Mouse (Mus musculus) erythroid progenitor cell, adult 5-6 weeks (primary cell): ENCODE results near the gene Mat2a. TPM values are rescaled to one million over a fixed set of nuclear protein-coding genes. Genes with fewer than 3 reads are reported as not detected.

Experiments used
- ATAC-seq: replicated peaks from 2 replicates; pipeline ENCODE4 v1.8.0; 2016; ENCODE audit warnings: moderate number of reproducible peaks, mild to moderate bottlenecking, moderate TSS enrichment, inconsistent platforms; ENCODE audit not compliant: poor library complexity, low FRiP score, severe bottlenecking
- total RNA-seq, 2 experiments: library from RNA; stranded (forward) in 1 of 2; stranded (reverse) in 1 of 2; fragments of 150-400 nt in 1 of 2; fragments of 186-747, 209-891 nt in 1 of 2; gene quantifications; 2 replicates each; pipeline versions ENCODE4 v1.2.3 to v1.2.4; 2015 to 2017; ENCODE audit warnings: low replicate concordance in 2 of 2

The Mat2a gene
- total RNA-seq, 2 experiments from 2014 or later: 107 to 345 TPM

DNA sequence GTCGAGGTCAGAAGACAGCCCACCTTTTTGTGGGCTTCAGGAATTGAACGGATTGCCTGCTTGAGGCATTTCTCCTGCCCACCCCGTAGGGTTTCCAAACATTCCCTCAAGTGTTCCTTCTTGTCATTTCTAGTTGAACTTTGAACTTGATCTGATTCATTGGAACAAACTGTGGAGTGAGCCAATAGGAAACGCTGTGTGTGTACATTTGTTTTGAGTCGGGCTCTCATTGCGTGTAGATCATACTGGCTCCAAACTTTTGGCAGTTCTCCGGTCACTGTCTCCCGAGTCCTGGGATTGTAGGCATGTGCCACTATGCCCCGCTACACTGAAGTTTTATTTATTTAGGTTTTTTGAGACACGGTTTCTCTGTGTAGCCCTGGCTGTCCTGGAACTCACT lies 18.5 kb downstream of the Mat2a start:
- no peak for ATAC-seq

DNA sequence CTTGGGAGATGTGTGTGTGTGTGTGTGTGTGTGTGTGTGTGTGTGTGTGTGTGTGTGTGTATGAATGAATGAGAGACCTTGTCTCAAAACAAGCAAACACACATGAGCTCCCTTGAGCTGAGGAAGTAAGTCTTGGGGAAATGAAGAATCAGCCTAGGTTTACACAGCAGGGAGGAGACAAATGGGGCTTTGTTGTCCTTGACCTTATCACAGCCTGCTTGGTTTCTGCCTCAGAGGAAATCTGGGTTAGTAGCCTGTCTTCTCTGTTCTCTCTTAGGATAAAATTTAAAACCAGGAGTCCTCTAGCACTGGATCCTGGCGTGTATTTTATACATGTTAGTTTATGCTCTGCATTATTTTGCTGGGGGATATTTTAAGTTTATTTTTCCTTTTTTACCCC lies 19.6 kb downstream of the Mat2a start:
- no peak for ATAC-seq

DNA sequence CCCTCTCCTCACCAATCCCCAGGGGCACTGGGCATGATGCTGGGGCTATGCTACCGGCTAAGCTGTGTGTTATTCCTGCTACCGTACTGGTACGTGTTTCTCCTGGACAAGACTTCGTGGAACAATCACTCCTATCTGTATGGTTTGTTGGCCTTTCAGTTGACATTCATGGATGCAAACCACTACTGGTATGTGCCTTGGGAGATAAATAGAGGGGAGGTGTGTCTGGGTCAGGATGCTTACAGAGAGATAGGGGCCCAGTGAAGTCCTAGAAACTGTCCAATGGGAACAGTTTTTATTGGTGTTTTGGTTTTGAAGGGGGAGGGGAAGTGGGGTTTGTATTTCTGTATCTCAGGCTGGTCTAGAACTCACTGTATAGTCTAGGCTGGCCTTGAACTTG lies 21.1 kb downstream of the Mat2a start:
- no peak for ATAC-seq

DNA sequence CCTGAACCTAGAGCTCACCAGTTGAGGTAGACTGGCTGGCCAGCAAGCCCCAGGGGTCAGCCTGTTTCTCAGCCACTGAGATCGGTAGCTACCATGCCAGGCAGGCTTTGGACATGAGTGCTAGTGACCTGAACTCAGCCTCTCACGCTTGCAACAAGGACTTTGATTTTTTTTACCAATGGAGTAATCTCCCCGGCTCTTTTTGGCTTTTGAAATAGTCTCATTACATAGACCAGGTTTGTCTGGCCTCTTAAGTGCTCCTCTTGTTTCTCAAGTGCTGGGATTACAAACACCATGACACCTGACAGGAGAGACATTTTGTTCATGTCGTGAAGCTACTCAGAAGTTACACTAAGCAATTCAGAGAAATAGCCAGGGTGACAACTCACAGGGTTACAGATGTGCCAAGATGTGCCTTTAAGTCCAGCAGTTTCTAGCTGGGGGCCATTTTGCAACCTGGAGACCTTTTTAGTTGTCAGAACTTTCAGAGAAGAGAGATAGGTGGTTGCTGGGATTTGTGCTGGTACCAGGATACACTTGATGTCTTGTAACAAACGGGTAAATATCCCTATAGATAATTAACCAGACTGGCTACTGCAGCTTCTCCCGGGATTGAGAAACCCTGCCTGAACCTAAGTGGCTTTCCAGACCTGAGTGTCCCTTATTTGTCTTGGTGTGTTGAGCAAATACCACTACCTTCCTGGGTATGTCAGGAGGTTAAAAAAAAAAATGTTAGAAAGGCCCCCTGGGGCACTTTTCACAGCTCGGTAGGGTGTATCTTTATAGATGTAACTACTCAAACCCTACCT lies 23.2 kb downstream of the Mat2a start:
- ATAC-seq: no peak

DNA sequence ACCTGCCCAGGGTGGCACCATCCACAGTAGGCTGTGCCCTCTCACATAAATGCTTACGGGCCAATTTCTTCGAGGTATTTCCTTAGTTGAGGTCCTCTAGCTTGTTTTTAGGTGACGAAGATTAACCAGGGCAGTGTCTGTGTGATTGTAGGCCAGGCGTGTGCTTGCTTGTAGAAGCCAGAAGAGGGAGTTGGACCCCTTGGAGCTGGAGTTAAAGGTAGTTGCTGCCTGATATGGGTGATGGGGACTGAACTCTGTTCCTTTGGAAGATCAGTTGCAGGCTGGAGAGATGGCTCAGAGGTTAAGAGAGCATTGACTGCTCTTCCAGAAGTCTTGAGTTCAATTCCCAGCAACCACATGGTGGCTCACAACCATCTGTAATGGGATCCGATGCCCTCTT lies 24.2 kb downstream of the Mat2a start:
- ATAC-seq: no peak

DNA sequence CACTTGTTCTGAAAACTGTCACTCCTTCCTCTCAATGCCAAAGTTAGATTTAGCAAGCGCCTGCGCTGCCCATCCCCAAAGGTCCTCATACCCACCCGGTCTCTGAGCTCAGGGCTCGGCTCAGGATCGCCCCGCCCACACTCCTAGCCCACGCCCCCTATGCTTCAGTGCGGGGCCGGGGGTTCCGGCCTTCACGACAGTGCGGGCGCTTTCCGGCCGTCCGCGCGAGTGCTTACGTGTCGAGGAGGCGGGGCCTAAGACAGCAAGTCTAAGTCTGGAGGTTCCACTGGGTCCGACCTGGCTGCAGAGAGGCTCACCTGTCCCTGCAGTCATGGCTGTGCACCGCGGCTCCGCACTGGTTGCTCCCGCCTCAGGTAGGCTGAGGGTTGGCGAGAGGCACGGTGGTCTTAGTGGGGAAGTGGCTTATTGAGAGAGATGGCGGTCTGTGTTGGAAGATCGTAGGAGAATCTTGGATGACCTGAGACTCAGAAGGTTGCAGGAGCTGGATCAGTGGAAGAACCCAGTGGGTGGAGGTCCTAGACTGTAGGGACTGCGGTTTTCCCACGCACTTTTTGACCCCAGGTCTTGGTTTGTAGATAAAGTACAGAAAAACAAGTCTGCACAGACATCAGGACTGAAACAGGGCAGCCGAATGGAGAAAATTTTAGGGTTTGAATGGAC lies 25.1 kb downstream of the Mat2a start, which contains the start of gene Ggcx:
Ggcx (plus strand) TSS at position 233 of the 681 bp plus-strand sequence.
- ATAC-seq: peak; percentile 95

DNA sequence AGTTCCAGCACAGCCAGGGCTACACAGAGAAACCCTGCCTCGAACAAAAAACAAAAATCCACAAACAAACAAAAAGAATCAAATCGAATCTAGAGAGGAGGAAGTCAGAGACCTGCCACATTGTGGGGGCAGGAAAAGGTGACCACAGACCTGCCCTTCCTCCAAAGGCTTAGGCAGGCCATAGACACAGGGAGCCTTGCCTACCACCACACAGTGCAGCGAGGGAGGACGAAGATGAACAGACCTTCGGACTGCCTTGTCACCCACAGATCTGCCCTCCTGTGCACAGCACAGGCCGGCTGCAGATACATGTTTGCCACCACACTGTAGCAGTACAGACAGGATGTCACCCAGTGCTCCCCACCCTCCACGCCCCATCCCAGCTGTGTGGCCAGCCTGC lies 28.8 kb downstream of the Mat2a start:
- no peak for ATAC-seq

DNA sequence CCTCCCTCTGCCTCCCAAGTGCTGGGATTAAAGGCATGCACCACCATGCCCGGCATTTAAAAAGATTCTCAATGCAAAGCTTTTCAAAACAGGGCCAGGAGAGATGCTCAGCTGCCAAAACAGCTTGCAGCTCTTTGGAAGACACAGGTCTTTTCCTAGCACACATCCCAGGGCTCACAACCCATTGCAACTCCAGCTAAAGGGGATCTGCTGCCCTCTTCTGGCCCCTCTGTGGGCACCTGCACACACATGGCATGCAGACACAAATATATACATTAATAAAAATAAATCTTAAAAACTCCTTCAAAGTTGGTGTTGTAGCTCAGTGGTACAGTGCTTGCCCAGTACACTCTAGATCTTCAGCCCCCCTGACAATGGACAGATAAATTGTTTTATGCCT lies 29.4 kb downstream of the Mat2a start:
- no peak for ATAC-seq

DNA sequence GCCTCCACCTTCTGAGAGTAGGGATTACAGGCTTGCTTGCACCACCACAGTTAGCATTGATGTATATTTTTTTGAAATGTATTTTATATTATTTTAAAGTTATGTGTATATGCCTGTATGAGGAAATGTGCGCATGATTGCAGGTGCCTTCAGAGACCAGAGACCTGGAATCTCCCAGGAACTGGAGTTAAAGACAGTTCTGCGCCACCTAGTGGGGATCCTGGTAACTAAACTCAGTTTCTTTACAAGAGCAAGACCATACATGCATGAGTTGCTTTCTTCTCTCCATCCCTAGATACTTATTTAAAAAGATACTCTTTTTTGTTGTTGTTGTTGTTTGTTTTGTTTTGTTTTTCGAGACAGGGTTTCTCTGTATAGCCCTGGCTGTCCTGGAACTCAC lies 29.8 kb downstream of the Mat2a start:
- ATAC-seq: 0 out of 2 replicates have a peak, but pooled peaks have one; percentile 46

DNA sequence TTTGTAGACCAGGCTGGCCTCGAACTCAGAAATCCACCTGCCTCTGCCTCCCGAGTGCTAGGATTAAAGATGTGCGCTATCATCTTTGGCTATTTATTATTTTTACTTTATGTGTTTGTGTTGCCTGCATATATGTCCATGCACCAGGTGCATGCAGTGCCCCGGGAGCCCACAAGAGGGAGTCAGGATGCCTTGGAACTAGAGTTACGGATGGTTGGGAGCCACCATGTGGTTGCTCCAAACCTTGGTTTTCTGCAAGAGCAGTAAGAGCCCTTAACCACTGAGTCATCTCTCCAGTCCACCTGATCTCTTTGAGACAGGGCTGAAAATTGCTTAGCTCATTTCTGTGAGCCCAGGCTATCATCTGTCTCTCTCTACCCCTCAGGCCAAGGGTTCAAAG lies 32.2 kb downstream of the Mat2a start:
- ATAC-seq: peak; percentile 93

DNA sequence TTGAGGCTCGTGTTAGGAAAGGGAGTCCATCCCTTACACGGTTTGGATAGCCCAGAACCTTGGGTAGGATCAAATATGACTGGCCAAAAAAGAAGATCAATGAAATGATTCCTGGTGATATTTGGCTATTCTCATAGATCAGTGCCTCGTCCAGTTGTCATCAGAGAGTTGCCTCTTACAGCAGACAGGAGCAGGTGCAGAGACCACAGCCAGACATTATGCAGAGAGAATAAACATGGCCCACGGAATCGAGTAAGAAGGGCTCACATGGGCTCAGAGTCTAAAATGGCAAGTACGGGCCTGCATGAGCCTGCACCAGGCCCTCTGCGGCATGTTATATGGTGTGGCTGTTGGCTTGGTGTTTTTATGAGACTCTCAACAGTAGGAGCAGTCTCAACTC lies 34.0 kb downstream of the Mat2a start:
- no peak for ATAC-seq

DNA sequence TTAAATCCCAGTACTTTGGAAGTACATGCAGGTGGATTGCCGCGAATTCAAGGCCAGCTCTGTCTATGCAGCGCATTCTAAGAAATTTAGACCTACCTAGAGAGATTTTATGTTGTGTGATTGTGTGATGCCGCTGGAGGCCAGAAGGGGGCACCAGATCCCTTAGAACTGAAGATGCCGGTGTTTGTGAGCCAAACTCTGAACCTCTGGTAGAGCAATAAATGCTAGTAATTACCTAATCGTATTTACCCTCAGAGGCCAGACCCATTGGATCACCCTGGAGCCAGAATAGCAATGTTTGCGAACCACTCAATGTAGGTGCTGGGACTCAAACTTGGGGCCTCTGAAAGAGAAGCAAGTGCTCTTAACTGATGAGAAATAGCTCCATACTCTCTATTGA lies 37.5 kb downstream of the Mat2a start:
- ATAC-seq: peak; percentile 90

DNA sequence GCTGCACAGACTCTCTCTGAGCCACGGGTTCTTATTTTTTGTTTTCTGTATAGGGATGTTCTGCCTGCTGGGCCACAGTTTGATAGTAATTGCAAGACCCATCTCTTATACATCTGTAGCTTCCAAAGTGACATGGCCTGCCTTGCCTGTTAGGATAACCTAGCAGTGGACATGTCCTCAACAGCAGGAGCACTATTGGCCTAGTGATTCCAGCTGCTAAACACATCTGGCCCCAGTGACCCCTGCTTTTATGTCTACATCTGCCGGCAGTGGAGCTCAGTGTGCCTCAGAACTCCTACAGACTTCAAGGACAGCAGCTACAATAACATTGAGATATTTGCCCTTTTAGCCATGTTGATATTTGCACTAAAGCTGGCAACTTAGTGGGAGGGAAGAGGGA lies 39.4 kb downstream of the Mat2a start:
- no peak for ATAC-seq

DNA sequence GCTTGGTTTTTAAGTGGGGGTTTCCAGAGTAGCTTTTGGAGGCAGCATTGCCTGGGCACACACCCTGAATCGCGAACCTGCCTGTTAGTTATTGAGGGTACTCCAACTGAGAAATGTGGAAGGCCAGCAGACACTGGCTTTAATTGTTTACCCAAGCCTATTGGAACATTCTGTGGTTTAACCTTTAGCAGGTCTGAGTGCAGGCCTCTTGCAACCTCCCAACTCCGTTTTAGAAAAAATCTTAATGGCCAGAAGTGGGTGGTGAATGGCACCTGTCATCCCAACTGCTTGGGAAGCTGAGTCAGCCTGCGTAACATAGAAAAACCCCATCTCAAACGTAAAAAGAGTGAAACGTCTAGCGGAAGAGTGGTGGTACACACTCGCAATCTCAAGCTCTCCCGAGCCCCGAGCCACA lies 42.5 kb downstream of the Mat2a start:
- no peak for ATAC-seq

DNA sequence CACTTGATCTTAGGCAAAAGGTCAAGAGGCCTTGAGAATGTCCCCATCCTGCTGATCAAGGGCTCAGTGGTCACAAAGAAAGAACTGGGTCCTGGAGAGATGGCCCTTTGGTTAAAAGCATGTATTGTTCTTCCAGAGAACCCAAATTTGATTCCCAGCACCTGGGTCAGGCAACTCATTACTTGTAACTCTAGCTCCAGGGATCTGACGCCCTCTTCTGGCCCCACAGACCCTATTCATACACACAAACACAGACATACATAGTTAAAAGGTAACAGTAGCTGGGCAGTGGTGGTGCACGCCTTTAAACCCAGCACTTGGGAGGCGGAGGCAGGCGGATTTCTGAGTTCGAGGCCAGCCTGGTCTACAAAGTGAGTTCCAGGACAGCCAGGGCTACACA lies 47.0 kb downstream of the Mat2a start:
- ATAC-seq: no peak

DNA sequence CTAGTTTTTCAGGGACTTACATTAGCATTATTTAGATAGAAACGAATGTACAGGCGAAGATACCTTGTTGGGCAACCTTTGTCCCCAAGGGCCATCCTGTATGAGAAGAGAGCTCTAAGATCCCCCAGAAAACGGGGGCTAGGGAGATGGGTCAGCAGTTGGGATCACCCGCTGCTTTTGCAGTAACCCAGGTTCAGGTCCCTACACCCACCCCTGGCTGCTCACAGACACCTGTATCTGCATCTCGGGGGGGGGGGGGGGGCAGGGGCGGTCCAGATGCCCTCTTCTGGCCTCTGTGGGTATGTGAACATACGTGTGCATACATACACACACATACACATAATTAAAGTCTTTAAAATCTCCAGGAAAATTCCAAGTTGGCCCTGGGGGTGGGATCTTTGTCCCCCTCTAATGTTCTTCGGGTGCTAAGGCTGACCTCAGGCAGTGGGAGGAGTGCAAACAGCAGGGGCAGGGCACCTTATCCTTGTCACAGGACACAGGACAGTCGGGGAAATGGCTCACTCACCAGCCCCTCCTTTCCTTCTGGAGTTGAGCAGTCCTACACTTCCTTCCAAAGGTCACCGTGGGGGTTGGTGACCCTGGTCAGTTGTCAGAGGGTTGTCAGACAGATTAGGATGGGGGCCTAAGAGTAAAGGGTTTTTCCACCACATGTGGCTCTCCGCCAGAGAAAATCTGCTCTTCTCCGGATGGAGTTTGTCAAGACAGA lies 48.4 kb downstream of the Mat2a start:
- peak; percentile 62 for ATAC-seq

DNA sequence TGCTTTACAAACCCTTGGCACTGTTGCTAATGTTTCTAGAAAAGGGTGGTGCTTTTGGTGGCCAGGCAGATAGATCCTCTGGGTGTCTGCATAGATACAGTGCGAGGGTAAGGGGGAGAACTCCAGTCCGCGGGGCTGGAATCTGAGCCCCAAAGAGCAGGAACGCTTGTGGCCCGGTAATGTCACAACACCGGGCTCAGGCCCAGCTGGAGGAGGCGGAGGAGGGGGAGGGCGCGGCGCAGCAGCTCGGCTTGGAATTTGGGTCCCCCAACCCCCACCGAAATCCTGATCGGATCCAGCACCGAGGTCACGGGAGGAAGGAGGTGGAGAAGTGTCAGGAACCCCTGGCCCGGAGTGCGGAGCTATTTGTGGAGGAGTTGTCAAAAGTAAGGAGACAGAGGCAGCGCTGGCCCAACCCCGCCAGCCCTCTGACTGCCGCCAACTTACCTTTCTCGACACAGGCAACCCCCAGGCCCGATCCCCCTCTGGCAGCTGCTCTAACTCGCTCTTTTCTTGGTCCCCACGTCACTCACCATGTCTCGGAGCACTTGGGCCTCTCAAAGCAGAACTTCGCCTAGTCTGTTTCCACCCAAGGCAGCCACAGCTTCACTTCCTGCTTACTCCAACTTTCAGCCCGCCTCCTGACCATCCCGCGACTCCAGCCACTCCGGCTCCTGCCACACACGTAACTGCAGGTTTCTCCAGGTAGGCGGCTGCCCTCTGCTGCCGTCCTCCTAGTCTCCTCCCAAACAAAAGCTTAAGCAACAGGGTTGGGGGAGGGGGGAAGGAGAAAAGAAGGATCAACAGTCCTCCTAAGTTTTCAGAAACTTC lies 49.2 kb downstream of the Mat2a start, which contains the start of gene Vamp8:
Vamp8 (minus strand) TSS at position 763 of the 831 bp plus-strand sequence.
- ATAC-seq: peak; percentile 61

DNA sequence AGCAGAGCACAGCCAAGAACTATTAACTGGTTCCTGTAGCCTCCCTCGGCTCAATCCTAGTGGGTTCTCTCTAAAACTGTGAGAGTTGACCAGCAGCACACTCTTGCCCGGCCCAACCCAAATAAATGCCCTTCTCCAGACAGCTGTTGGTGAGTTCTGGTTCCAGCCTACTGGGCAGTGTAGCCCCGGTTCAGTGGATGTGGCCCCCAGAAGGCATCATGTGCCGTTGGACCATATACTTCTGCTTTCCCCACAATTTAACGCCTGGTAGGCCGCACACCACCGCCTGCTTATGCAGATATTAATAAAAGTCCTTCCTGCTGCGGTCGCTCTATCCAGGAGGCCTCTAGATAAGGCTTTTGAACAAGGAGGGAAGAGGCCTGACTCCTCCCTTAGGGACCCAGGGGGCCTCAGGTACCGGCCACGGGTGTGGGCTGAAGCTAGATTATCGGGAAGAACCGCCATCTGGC lies 49.9 kb downstream of the Mat2a start:
- ATAC-seq: peak; percentile 82

DNA sequence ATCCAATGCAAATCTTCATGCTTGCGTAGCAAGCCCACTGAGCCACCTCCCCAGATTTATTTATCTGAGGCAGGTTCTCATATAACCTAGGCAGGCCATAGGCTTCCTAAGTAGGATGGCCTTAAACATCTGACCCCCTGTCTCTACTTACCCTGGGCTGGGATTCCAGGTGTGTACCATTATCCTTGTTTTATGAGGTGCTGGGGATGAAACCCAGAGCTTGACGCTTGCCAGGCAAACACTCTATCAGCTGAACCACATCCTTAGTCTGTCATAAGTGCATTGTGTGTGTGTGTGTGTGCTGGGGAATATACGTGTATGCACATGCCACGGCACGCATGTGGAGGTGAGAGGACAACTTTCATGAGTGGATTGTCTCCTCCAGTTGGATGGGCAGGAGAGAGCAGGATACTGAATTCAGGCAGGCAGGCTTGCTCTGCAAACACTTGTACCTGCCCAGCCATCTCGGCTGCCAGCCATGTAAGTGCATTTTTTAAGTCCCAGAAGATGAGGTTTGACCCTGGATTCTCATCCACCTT lies 50.5 kb downstream of the Mat2a start:
- no peak for ATAC-seq
